Mouse (Mus musculus) liver, postnatal 0 days (tissue): ENCODE data around the gene Trabd2b. TPM values are rescaled to one million over a fixed set of nuclear protein-coding genes. Genes with fewer than 3 reads are reported as not detected.

ENCODE experiments used
- ATAC-seq: fragments of 200-750 bp; cut with Nextera tagmentation; 2 replicates; pipeline ENCODE4 v1.8.0; 2017; ENCODE audit warnings: mild to moderate bottlenecking, moderate library complexity
- DNase-seq: peaks from one replicate; pipeline ENCODE4 v3.0.0-alpha.2; 2016
- H3K27ac ChIP-seq: fragments of 300-500 bp; sonication (generic); 2 replicates; pipeline ENCODE4 v1.5.1; 2014; ENCODE audit warnings: antibody characterized with exemption, moderate library complexity, mild to moderate bottlenecking, low read depth
- H3K27me3 ChIP-seq: fragments of 300-500 bp; sonication (generic); 2 replicates; pipeline ENCODE4 v1.6.1; 2014; ENCODE audit warnings: low read length, control low read depth, mixed read lengths; ENCODE audit not compliant: insufficient read depth
- H3K36me3 ChIP-seq: fragments of 300-500 bp; sonication (generic); replicated peaks from 2 replicates; pipeline ENCODE4 v1.6.1; 2014; ENCODE audit warnings: mild to moderate bottlenecking, control low read depth, low read length, moderate library complexity, mixed read lengths; ENCODE audit not compliant: insufficient read depth
- H3K4me1 ChIP-seq: fragments of 300-500 bp; sonication (generic); 2 replicates; pipeline ENCODE4 v1.6.1; 2014; ENCODE audit warnings: antibody characterized with exemption, mild to moderate bottlenecking, control low read depth; ENCODE audit not compliant: insufficient read depth
- H3K4me2 ChIP-seq: fragments of 300-500 bp; sonication (generic); 2 replicates; pipeline ENCODE4 v1.6.1; 2014; ENCODE audit warnings: low read depth, mild to moderate bottlenecking, low read length, moderate library complexity, mixed read lengths
- H3K4me3 ChIP-seq: fragments of 300-500 bp; sonication (generic); 2 replicates; pipeline ENCODE4 v1.5.1; 2014; ENCODE audit warnings: low read depth, low read length
- H3K9ac ChIP-seq: fragments of 300-500 bp; sonication (generic); replicated peaks from 2 replicates; pipeline ENCODE4 v1.6.1; 2014; ENCODE audit warnings: mild to moderate bottlenecking, moderate library complexity
- H3K9me3 ChIP-seq: fragments of 300-500 bp; sonication (generic); 2 replicates; pipeline ENCODE4 v1.6.1; 2016; ENCODE audit warnings: mild to moderate bottlenecking, control low read depth, low read length, mixed read lengths
- CTCF ChIP-seq: sonication (generic); IDR thresholded peaks from 2 replicates; pipeline ENCODE4 v1.5.1; 2016; ENCODE audit warnings: antibody characterized with exemption, low read depth
- EP300 ChIP-seq: IDR thresholded peaks from 2 replicates; pipeline ENCODE4 v1.6.1; 2016; ENCODE audit warnings: antibody characterized with exemption, low read depth, mild to moderate bottlenecking
- WGBS: fragments of 180-500 bp; shearing (Covaris S2); extraction: QIAGEN DNeasy Blood & Tissue Kit; methylation state at CpG from one replicate; pipeline ENCODE4 v1.1.7; 2014; ENCODE audit not compliant: insufficient replicate concordance; 5-methylcytosine and 5-hydroxymethylcytosine counted together
- polyA plus RNA-seq: library from polyadenylated mRNA; unstranded; fragments of >200 nt; fragmentation: Nextera tagmentation; extraction: Ambion mirVana; gene quantifications from 2 replicates; pipeline ENCODE4 v1.2.1, GENCODE M21; 2015

Trabd2b gene
- polyA plus RNA-seq, 1 experiment from 2014 or later = 0.06 TPM

DNA sequence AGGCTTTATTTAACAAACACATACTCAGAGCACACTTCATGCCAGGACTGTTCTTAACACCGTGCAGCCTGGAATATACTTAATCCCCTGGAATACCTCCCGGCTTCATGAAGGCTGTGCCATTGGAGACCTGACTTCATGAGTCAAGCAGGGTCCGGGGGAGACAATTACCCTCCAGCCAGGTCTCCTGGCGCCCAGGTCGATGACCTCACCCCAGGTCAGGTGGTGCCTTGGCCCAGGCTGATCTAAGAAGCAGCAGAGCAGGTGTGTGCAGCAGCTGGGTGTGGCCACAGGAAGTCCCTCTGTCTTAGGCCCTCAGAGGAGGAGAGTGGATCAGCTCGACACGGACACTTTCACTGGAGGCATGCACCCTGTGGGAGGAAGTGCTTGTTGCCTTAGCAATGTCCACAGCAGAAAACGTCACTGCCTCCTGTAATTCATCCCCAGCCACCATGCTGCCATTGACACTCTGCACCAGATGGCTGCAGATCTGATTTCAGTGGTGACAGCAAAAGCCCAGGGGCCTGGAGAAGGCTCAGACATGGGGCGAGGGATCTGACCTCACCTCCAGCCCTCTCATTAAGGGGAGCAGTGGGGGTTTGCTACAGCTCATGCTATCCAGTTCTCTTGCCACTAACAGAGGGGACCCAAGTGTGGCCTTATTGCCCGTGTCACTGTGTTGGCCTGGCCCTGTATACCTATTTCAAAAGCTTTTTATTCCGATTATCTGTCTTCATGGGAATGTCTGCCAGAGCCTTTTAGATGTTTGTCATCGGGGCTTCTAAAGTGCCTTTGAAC, 171.8 kb downstream of the Trabd2b start:
- no peaks in the 10 kb centered on the region for H3K36me3 ChIP-seq
- no peaks in the 10 kb centered on the region for H3K27me3 ChIP-seq
- H3K4me2 ChIP-seq = no peak overlapping the region
- H3K4me3 ChIP-seq = no peak overlapping the region
- no peak overlapping the region for H3K27ac ChIP-seq
- no peak for ATAC-seq
- 52% methylated on average over 12 of the region's 12 CpGs for WGBS
- TF ChIP-seq CTCF (no peak), EP300 (no peak)
- no peaks in the 10 kb centered on the region for H3K9me3 ChIP-seq
- H3K9ac ChIP-seq = no peak overlapping the region
- DNase-seq = no peak
- no peaks in the 10 kb centered on the region for H3K4me1 ChIP-seq

GRCm38 (mm10) chr4:114583546-114584144, 177.1 kb downstream of the Trabd2b start:
- no peak overlapping the region for H3K4me2 ChIP-seq
- H3K9ac ChIP-seq = no peak overlapping the region
- H3K27ac ChIP-seq = no peak overlapping the region
- DNase-seq (no peak), ATAC-seq (no peak)
- no peak overlapping the region for H3K4me3 ChIP-seq
- 74% methylated on average over 2 of the region's 2 CpGs for WGBS
- TF ChIP-seq CTCF (no peak), EP300 (no peak)
- H3K9me3 ChIP-seq = no peaks in the 10 kb centered on the region
- no peaks in the 10 kb centered on the region for H3K4me1 ChIP-seq
- no peaks in the 10 kb centered on the region for H3K36me3 ChIP-seq
- H3K27me3 ChIP-seq = no peaks in the 10 kb centered on the region

- Histone ChIP-seq H3K9me3 (no peaks in the 10 kb centered on the region), H3K4me2 (no peak overlapping the region), H3K27ac (no peak overlapping the region), H3K9ac (no peak overlapping the region), H3K27me3 (no peaks in the 10 kb centered on the region), H3K36me3 (no peaks in the 10 kb centered on the region), H3K4me3 (no peak overlapping the region), H3K4me1 (no peaks in the 10 kb centered on the region)
- 68% methylated on average over 1 of the region's 1 CpGs for WGBS
- no peak for TF ChIP-seq EP300
- no peak for TF ChIP-seq CTCF
- ATAC-seq (no peak), DNase-seq (no peak)
These were observed 178.2 kb downstream of the Trabd2b start for GRCm38 (mm10) chr4:114584686-114585085.

DNA sequence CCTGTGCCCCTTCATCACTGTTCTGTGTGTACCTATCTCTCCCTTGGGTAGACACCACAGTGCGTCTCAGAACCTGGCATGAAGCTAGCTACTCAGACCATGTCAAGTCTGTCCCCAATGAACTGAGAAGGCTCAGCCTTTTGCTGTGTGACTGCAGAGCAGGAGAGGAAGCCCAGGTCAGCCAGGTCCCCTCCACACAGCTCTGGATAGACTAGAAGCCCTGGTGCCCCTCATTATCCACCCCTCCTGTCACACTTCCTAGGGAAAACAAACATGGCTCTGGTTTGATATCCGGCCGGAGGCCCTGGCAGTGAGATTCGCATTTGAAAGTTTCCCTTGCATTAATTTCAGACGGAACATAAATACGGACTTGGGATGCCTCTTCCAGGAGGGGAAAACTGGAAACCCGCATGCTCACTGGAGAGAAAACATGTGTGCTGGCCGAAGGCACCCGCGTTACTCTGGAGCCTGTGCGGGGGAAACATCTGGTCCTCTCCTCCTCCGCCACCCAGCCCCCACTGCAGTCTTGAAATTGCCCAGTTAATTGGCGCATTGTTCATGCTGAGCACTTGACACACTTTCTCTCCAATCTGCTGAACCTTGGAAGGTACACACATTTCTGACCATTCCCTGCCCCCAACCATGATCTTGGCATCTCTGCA, 187.2 kb downstream of the Trabd2b start:
- TF ChIP-seq EP300 (no peak), CTCF (no peak)
- no peak for ATAC-seq
- Histone ChIP-seq H3K4me3 (no peak overlapping the region), H3K9me3 (no peaks in the 10 kb centered on the region), H3K4me1 (no peaks in the 10 kb centered on the region), H3K4me2 (no peak overlapping the region), H3K36me3 (no peaks in the 10 kb centered on the region), H3K27ac (no peak overlapping the region), H3K9ac (no peak overlapping the region), H3K27me3 (no peaks in the 10 kb centered on the region)
- 50% methylated on average over 13 of the region's 13 CpGs for WGBS
- DNase-seq = no peak

- WGBS = 38% methylated on average over 2 of the region's 2 CpGs
- Histone ChIP-seq H3K4me2 (no peak overlapping the region), H3K27ac (no peak overlapping the region), H3K4me1 (no peaks in the 10 kb centered on the region), H3K9me3 (no peaks in the 10 kb centered on the region), H3K36me3 (no peaks in the 10 kb centered on the region), H3K27me3 (no peaks in the 10 kb centered on the region), H3K4me3 (no peak overlapping the region), H3K9ac (no peak overlapping the region)
- ATAC-seq (no peak), DNase-seq (no peak)
- TF ChIP-seq CTCF (no peak), EP300 (no peak)
These were observed 188.7 kb downstream of the Trabd2b start for GRCm38 (mm10) chr4:114595188-114595701.

DNA sequence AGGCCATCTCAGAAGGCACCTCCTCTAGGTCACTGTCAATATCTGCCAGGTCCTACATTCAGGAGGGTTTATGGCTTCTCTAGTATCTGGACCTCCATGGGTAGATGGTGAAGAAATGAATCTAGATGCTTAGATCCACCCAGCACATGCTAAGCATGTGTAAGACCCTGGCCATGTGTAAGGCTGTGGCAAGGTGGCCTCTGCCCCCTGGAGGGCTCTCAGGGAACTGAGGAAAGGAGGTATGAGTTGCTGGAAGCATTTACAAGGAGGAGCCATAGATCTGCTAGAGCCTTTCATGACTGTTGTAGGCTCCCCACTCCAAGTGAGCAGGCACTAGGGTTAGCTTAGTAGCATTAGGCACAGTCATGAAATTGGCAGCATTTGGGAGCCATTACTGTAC, 192.6 kb downstream of the Trabd2b start:
- Histone ChIP-seq H3K4me3 (no peak overlapping the region), H3K36me3 (no peaks in the 10 kb centered on the region), H3K27me3 (no peaks in the 10 kb centered on the region), H3K27ac (no peak overlapping the region), H3K9me3 (no peaks in the 10 kb centered on the region), H3K4me1 (no peaks in the 10 kb centered on the region), H3K9ac (no peak overlapping the region), H3K4me2 (no peak overlapping the region)
- TF ChIP-seq EP300 (no peak), CTCF (peak; percentile 50)
- ATAC-seq (no peak), DNase-seq (no peak)
